Mouse (Mus musculus) midbrain, embryonic 14.5 days (tissue): ENCODE results near the gene Abhd13. TPM values are rescaled to one million over a fixed set of nuclear protein-coding genes. Genes with fewer than 3 reads are reported as not detected.
A peak's percentile ranks its signal among the peaks of the same experiment; 100 is the strongest.

Source experiments
- ATAC-seq: fragments of 200-750 bp; cut with Nextera tagmentation; 2 replicates; pipeline ENCODE4 v1.8.0; 2017; ENCODE audit warnings: moderate number of reproducible peaks, moderate library complexity; ENCODE audit not compliant: low FRiP score, low TSS enrichment
- DNase-seq: peaks from one replicate; pipeline ENCODE4 v3.0.0-alpha.2; 2015
- H3K27ac ChIP-seq: fragments of 300-500 bp; sonication (generic); replicated peaks from 2 replicates; pipeline ENCODE4 v1.5.1; 2014; ENCODE audit warnings: mild to moderate bottlenecking, low read depth, low read length, moderate library complexity
- H3K27me3 ChIP-seq: fragments of 300-500 bp; sonication (generic); 2 replicates; pipeline ENCODE4 v1.6.1; 2014; ENCODE audit warnings: low read length, control low read depth, mixed read lengths; ENCODE audit not compliant: control insufficient read depth, insufficient read depth
- H3K36me3 ChIP-seq: fragments of 300-500 bp; sonication (generic); 2 replicates; pipeline ENCODE4 v1.6.1; 2014; ENCODE audit warnings: low read length, control low read depth; ENCODE audit not compliant: control insufficient read depth, insufficient read depth
- H3K4me1 ChIP-seq: fragments of 300-500 bp; sonication (generic); 2 replicates; pipeline ENCODE4 v1.6.1; 2014; ENCODE audit warnings: mild to moderate bottlenecking, antibody characterized with exemption, low read length, control low read depth; ENCODE audit not compliant: control insufficient read depth, insufficient read depth
- H3K4me2 ChIP-seq: fragments of 300-500 bp; sonication (generic); 2 replicates; pipeline ENCODE4 v1.6.1; 2014; ENCODE audit warnings: mild to moderate bottlenecking, low read length, moderate library complexity
- H3K4me3 ChIP-seq: fragments of 300-500 bp; sonication (generic); replicated peaks from 2 replicates; pipeline ENCODE4 v1.5.1; 2014; ENCODE audit warnings: low read depth, low read length
- H3K9ac ChIP-seq: fragments of 300-500 bp; sonication (generic); replicated peaks from 2 replicates; pipeline ENCODE4 v1.6.1; 2014; ENCODE audit warnings: mild to moderate bottlenecking, low read length, moderate library complexity
- H3K9me3 ChIP-seq: fragments of 300-500 bp; sonication (generic); 2 replicates; pipeline ENCODE4 v1.6.1; 2016; ENCODE audit warnings: low read length, control low read depth, mixed read lengths; ENCODE audit not compliant: control insufficient read depth
- WGBS: fragments of 180-500 bp; shearing (Covaris S2); extraction: QIAGEN DNeasy Blood & Tissue Kit; methylation state at CpG from one replicate; pipeline ENCODE4 v1.1.7; 2014; 5-methylcytosine and 5-hydroxymethylcytosine counted together
- polyA plus RNA-seq: library from polyadenylated mRNA; unstranded; fragments of >200 nt; fragmentation: Nextera tagmentation; extraction: Ambion mirVana; gene quantifications from 2 replicates; pipeline ENCODE4 v1.2.1, GENCODE M21; 2014

Gene Abhd13
- 12.5 and 20.0 TPM in 2 replicates for polyA plus RNA-seq

GRCm38 (mm10) chr8:9977573-9978314, at the start of gene Abhd13, which contains the start of gene Lig4:
Gene Abhd13 (plus strand): TSS chr8:9977707.
Gene Lig4 (minus strand): TSS chr8:9977686.
- peak within 1 kb of the TSS; percentile 88 for H3K9ac ChIP-seq

GRCm38 (mm10) chr8:9929746-9930445, 47.6 kb upstream of the Abhd13 start:
- DNase-seq, result no peak
- Histone ChIP-seq H3K4me3 (no peak overlapping the region), H3K27me3 (no peaks in the 10 kb centered on the region), H3K9me3 (no peaks in the 10 kb centered on the region), H3K36me3 (no peaks in the 10 kb centered on the region), H3K4me2 (no peak overlapping the region), H3K9ac (no peak overlapping the region), H3K27ac (no peak overlapping the region), H3K4me1 (no peaks in the 10 kb centered on the region)
- WGBS, result 69% methylated on average over 14 of the region's 14 CpGs
- ATAC-seq, result no peak

More at GRCm38 (mm10) chr8:9977573-9978314, at the start of gene Abhd13, which contains the start of gene Lig4:
- no peaks in the 10 kb centered on the region for H3K27me3 ChIP-seq
- peaks cover 9% of the 10 kb centered on the region for H3K36me3 ChIP-seq
- H3K4me2 ChIP-seq, result peak within 1 kb of the TSS; percentile 83
- peaks cover 28% of the 10 kb centered on the region for H3K4me1 ChIP-seq
- WGBS, result under 1% methylated on average over 67 of the region's 68 CpGs
- peak within 1 kb of the TSS; percentile 91 for H3K4me3 ChIP-seq
- no peaks in the 10 kb centered on the region for H3K9me3 ChIP-seq
- peak within 1 kb of the TSS; percentile 83 for H3K27ac ChIP-seq
- DNase-seq (peak; percentile 99), ATAC-seq (peak; percentile 78)

- H3K9ac ChIP-seq, result no peak overlapping the region
- H3K4me2 ChIP-seq, result no peak overlapping the region
- no peak overlapping the region for H3K4me3 ChIP-seq
- no peaks in the 10 kb centered on the region for H3K4me1 ChIP-seq
- H3K9me3 ChIP-seq, result no peaks in the 10 kb centered on the region
- ATAC-seq (no peak), DNase-seq (no peak)
- H3K27ac ChIP-seq, result no peak overlapping the region
- no peaks in the 10 kb centered on the region for H3K27me3 ChIP-seq
- no peaks in the 10 kb centered on the region for H3K36me3 ChIP-seq
These were observed 44.8 kb upstream of the Abhd13 start for GRCm38 (mm10) chr8:9932711-9933110.

- no peak; the same call in 1 of the 2 replicates for ATAC-seq
- no peak overlapping the region for H3K9ac ChIP-seq
- no peaks in the 10 kb centered on the region for H3K9me3 ChIP-seq
- no peak overlapping the region for H3K4me2 ChIP-seq
- H3K27ac ChIP-seq, result no peak overlapping the region
- DNase-seq, result peak; percentile 84
- H3K4me1 ChIP-seq, result no peaks in the 10 kb centered on the region
- H3K4me3 ChIP-seq, result no peak overlapping the region
- H3K27me3 ChIP-seq, result no peaks in the 10 kb centered on the region
- H3K36me3 ChIP-seq, result no peaks in the 10 kb centered on the region
- WGBS, result 39% methylated on average over 10 of the region's 10 CpGs
These were observed 42.5 kb upstream of the Abhd13 start for GRCm38 (mm10) chr8:9934891-9935565.

GRCm38 (mm10) chr8:9935574-9935973, 41.9 kb upstream of the Abhd13 start:
- no peaks in the 10 kb centered on the region for H3K4me1 ChIP-seq
- no peak overlapping the region for H3K4me3 ChIP-seq
- H3K27me3 ChIP-seq, result no peaks in the 10 kb centered on the region
- no peaks in the 10 kb centered on the region for H3K9me3 ChIP-seq
- H3K4me2 ChIP-seq, result no peak overlapping the region
- DNase-seq (no peak), ATAC-seq (no peak)
- H3K36me3 ChIP-seq, result no peaks in the 10 kb centered on the region
- H3K27ac ChIP-seq, result no peak overlapping the region
- no peak overlapping the region for H3K9ac ChIP-seq
- 69% methylated on average over 7 of the region's 7 CpGs for WGBS

- Histone ChIP-seq H3K4me3 (no peak overlapping the region), H3K27ac (no peak overlapping the region), H3K9me3 (no peaks in the 10 kb centered on the region), H3K27me3 (no peaks in the 10 kb centered on the region), H3K4me2 (no peak overlapping the region), H3K36me3 (no peaks in the 10 kb centered on the region), H3K4me1 (no peaks in the 10 kb centered on the region), H3K9ac (no peak overlapping the region)
- WGBS, result 72% methylated on average over 10 of the region's 10 CpGs
- ATAC-seq (no peak), DNase-seq (no peak)
These were observed 28.2 kb upstream of the Abhd13 start for GRCm38 (mm10) chr8:9949134-9949890.

- 81% methylated on average over 4 of the region's 4 CpGs for WGBS
These were observed 19.2 kb upstream of the Abhd13 start for GRCm38 (mm10) chr8:9958338-9958737.

GRCm38 (mm10) chr8:9959919-9960318, 17.6 kb upstream of the Abhd13 start:
- no peaks in the 10 kb centered on the region for H3K9me3 ChIP-seq
- ATAC-seq, result no peak
- H3K9ac ChIP-seq, result no peak overlapping the region
- no peak overlapping the region for H3K27ac ChIP-seq
- no peak for DNase-seq
- no peak overlapping the region for H3K4me2 ChIP-seq
- no peaks in the 10 kb centered on the region for H3K36me3 ChIP-seq
- no peaks in the 10 kb centered on the region for H3K27me3 ChIP-seq
- no peak overlapping the region for H3K4me3 ChIP-seq
- no peaks in the 10 kb centered on the region for H3K4me1 ChIP-seq
- 91% methylated on average over 2 of the region's 2 CpGs for WGBS

More at GRCm38 (mm10) chr8:9958338-9958737, 19.2 kb upstream of the Abhd13 start:
- no peaks in the 10 kb centered on the region for H3K9me3 ChIP-seq
- H3K4me1 ChIP-seq, result no peaks in the 10 kb centered on the region
- DNase-seq (no peak), ATAC-seq (no peak)
- no peaks in the 10 kb centered on the region for H3K27me3 ChIP-seq
- H3K9ac ChIP-seq, result no peak overlapping the region
- no peak overlapping the region for H3K4me3 ChIP-seq
- H3K4me2 ChIP-seq, result no peak overlapping the region
- H3K36me3 ChIP-seq, result no peaks in the 10 kb centered on the region
- H3K27ac ChIP-seq, result no peak overlapping the region
